Mouse (Mus musculus) thymus, adult 18-20 months (tissue): ENCODE measurements around the gene Ctnna2.

Source experiments
- DNase-seq, 2 experiments: peaks; one replicate each; pipeline ENCODE4 v3.0.0; 2022; ENCODE audit warnings: mixed read lengths in 2 of 2

The Ctnna2 gene

GRCm38 (mm10) chr6:77817116-77817515 lies 162.4 kb downstream of the Ctnna2 start:
- no peak for DNase-seq

GRCm38 (mm10) chr6:77811041-77811440 lies 168.5 kb downstream of the Ctnna2 start:
- DNase-seq = no peak

- DNase-seq = no peak
Measured at GRCm38 (mm10) chr6:77802604-77803003, 176.9 kb downstream of the Ctnna2 start.

GRCm38 (mm10) chr6:77783342-77783741 lies 196.2 kb downstream of the Ctnna2 start:
- DNase-seq = no peak

- DNase-seq = no peak
Measured at GRCm38 (mm10) chr6:77768357-77769103, 211.0 kb downstream of the Ctnna2 start.

- no peak for DNase-seq
Measured at GRCm38 (mm10) chr6:77758164-77758563, 221.3 kb downstream of the Ctnna2 start.

- DNase-seq = no peak
Measured at GRCm38 (mm10) chr6:77745426-77745825, 234.1 kb downstream of the Ctnna2 start.

GRCm38 (mm10) chr6:77743651-77744050 lies 235.8 kb downstream of the Ctnna2 start:
- no peak for DNase-seq

GRCm38 (mm10) chr6:77742988-77743387 lies 236.5 kb downstream of the Ctnna2 start:
- DNase-seq = no peak

- DNase-seq = no peak
Measured at GRCm38 (mm10) chr6:77738640-77739039, 240.9 kb downstream of the Ctnna2 start.

GRCm38 (mm10) chr6:77724952-77725299 lies 254.6 kb downstream of the Ctnna2 start:
- no peak for DNase-seq

GRCm38 (mm10) chr6:77724042-77724951 lies 255.2 kb downstream of the Ctnna2 start:
- no peak for DNase-seq

- DNase-seq = no peak
Measured at GRCm38 (mm10) chr6:77694093-77694492, 285.4 kb downstream of the Ctnna2 start.

- no peak for DNase-seq
Measured at GRCm38 (mm10) chr6:77687173-77687572, 292.3 kb downstream of the Ctnna2 start.

- no peak for DNase-seq
Measured at GRCm38 (mm10) chr6:77650127-77650526, 329.4 kb downstream of the Ctnna2 start.

GRCm38 (mm10) chr6:77644591-77644990 lies 334.9 kb downstream of the Ctnna2 start:
- no peak for DNase-seq

- no peak for DNase-seq
Measured at GRCm38 (mm10) chr6:77638784-77639183, 340.7 kb downstream of the Ctnna2 start.

GRCm38 (mm10) chr6:77633997-77634396 lies 345.5 kb downstream of the Ctnna2 start:
- DNase-seq = no peak

GRCm38 (mm10) chr6:77628573-77629192 lies 350.8 kb downstream of the Ctnna2 start:
- no peak for DNase-seq

GRCm38 (mm10) chr6:77604642-77605392 lies 374.7 kb downstream of the Ctnna2 start:
- DNase-seq = no peak

- no peak for DNase-seq
Measured at GRCm38 (mm10) chr6:77603914-77604313, 375.6 kb downstream of the Ctnna2 start.

- no peak for DNase-seq
Measured at GRCm38 (mm10) chr6:77599244-77599643, 380.3 kb downstream of the Ctnna2 start.

- no peak for DNase-seq
Measured at GRCm38 (mm10) chr6:77582568-77582967, 396.9 kb downstream of the Ctnna2 start.
